Mouse (Mus musculus) kidney, adult 2 months (tissue): ENCODE measurements around the gene Maco1. TPM values are rescaled to one million over a fixed set of nuclear protein-coding genes. Genes with fewer than 3 reads are reported as not detected.
A peak's percentile ranks its signal among the peaks of the same experiment; 100 is the strongest.

Experiments used
- DNase-seq: peaks from one replicate; pipeline ENCODE4 v3.0.0; 2021
- H3K27ac ChIP-seq: fragments of 200-500 bp; 2 replicates; pipeline ENCODE4 v1.5.1; 2012; ENCODE audit warnings: low read depth, low read length, control low read depth, inconsistent platforms; ENCODE audit not compliant: insufficient read depth
- H3K27me3 ChIP-seq: fragments of 200-500 bp; replicated peaks from 2 replicates; pipeline ENCODE4 v1.6.1; 2012; ENCODE audit warnings: mild to moderate bottlenecking, moderate library complexity, low read length, inconsistent platforms; ENCODE audit not compliant: control insufficient read depth, insufficient read depth
- H3K36me3 ChIP-seq: fragments of 200-500 bp; 2 replicates; pipeline ENCODE4 v1.6.1; 2012; ENCODE audit warnings: mild to moderate bottlenecking, moderate library complexity, low read length, inconsistent platforms; ENCODE audit not compliant: control insufficient read depth, insufficient read depth
- H3K4me1 ChIP-seq: fragments of 200-500 bp; 2 replicates; pipeline ENCODE4 v1.6.1; 2011; ENCODE audit warnings: low read length; ENCODE audit not compliant: control insufficient read depth, insufficient read depth
- H3K4me3 ChIP-seq: fragments of 200-500 bp; 2 replicates; pipeline ENCODE4 v1.5.1; 2011; ENCODE audit warnings: mild to moderate bottlenecking, low read depth, low read length, control low read depth; ENCODE audit not compliant: insufficient read depth
- CTCF ChIP-seq: fragments of 200-500 bp; conservative IDR thresholded peaks from 2 replicates; pipeline ENCODE4 v1.5.1; 2011; ENCODE audit warnings: low read depth, mild to moderate bottlenecking, control low read depth, low read length, moderate library complexity, mixed read lengths; ENCODE audit not compliant: insufficient read depth, insufficient read length
- POLR2A ChIP-seq: fragments of 200-500 bp; IDR thresholded peaks from one replicate; pipeline ENCODE4 v1.6.1; 2011; ENCODE audit warnings: low read depth, low read length, control low read depth
- WGBS: fragments of 180-500 bp; shearing (Covaris S2); methylation state at CpG from one replicate; pipeline ENCODE4 v1.1.7; 2018; 5-methylcytosine and 5-hydroxymethylcytosine counted together
- polyA plus RNA-seq: library from polyadenylated mRNA; depleted of rRNA; stranded (reverse); fragments of >200 nt; gene quantifications from 2 replicates; pipeline ENCODE4 v1.2.3, GENCODE M21; 2012

Maco1 gene
- polyA plus RNA-seq, 1 experiment, result 10.8 TPM

DNA sequence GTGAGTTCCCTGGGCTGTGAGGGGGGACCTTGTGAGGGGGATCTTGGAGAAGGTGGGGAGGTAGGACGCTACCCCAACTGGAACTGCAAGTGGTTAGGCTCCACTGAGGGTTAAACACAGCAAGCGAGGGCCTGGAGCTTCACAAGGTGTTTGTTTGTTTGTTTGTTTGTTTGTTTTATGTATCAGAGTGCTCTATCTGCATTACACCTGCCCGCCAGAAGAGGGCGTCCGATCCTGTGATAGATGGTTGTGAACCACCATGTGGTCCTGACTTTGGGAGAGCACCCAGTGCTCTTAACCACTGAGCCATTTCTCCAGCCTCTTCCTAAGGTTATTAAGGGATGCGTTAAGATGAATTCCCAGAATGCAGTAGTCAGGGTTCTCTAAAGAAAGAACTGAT lies 26.9 kb upstream of the Maco1 start:
- Histone ChIP-seq H3K27ac (no peak overlapping the region), H3K27me3 (no peaks in the 10 kb centered on the region), H3K4me3 (no peak overlapping the region), H3K4me1 (peaks cover 4% of the 10 kb centered on the region; the same call in 1 of the 2 replicates), H3K36me3 (no peaks in the 10 kb centered on the region)
- peak; percentile 56 for TF ChIP-seq CTCF
- no peak for TF ChIP-seq POLR2A
- WGBS, result 45% methylated on average over 6 of the region's 6 CpGs
- peak; percentile 10 for DNase-seq

DNA sequence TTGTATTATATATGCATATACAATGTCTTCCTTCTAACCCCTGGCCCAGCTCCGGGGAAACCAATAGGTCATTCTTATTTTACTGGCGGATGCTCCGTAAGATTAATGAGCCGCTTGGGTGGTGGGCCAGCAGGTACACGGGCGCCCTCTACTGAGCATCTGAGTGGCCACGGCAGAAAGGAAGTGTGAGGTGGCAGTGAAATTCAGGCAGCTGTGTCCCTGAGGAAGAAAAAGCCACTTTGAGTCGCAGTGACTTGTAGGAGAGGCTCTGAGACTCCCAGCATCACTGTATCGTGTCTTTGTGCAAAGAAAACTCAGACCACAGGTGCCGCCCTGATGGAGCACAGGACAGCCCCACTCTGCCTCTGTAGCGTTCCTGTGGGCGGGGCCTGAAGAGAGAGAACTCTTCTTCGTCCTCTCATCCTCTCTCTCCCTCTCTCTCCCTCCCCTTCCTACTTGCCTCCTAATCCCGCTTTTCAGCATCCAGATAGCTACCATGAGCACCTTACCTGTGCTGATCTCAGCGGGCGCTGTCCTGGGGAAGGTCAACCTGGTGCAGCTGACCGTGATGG lies 26.4 kb upstream of the Maco1 start:
- Histone ChIP-seq H3K4me1 (peaks cover 4% of the 10 kb centered on the region; the same call in 1 of the 2 replicates), H3K27ac (no peak overlapping the region), H3K4me3 (peak overlapping the region; percentile 28; the same call in 1 of the 2 replicates), H3K27me3 (no peaks in the 10 kb centered on the region), H3K36me3 (no peaks in the 10 kb centered on the region)
- peak; percentile 75 for DNase-seq
- TF ChIP-seq CTCF (peak; percentile 86), POLR2A (no peak)
- 5% methylated on average over 17 of the region's 17 CpGs for WGBS

DNA sequence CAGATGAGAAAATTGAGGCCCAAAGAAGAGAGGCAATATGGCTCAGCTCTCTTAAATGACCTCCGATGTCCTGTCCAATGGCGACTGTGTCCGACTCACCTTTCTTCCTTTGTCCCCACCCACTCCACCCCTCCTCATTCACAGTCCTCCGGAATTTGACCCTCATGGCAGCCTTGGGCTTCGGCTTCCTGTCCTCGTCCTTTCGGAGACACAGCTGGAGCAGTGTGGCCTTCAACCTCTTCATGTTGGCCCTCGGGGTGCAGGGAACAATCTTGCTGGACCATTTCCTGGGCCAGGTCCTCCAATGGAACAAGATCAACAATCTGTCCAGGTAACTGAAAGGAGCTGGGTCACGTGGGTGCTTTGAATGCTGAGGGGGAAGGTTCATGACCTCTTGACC lies 23.0 kb upstream of the Maco1 start:
- WGBS, result 61% methylated on average over 9 of the region's 9 CpGs
- Histone ChIP-seq H3K4me3 (no peak overlapping the region), H3K4me1 (peaks cover 4% of the 10 kb centered on the region; the same call in 1 of the 2 replicates), H3K27ac (no peak overlapping the region), H3K27me3 (no peaks in the 10 kb centered on the region), H3K36me3 (no peaks in the 10 kb centered on the region)
- no peak for DNase-seq
- TF ChIP-seq POLR2A (no peak), CTCF (no peak)

DNA sequence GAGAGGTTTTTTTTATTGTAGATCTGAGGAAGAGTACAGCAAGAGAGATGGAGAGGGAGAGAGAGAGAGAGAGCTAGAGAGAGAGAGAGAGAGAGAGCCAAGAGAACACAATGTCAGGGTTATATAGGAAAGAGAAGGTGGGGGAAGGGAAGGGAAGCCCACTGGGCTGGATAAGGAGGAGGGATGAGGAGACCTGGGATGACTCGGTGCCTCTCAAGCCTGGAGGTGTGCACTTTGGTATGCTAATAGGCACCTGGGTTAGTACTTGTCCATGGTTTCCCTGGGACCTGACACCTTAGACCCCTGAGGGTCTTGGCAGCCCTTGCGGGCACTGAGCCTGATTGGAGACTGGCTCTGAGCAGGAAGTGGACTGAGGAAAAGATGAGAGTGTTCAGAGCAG lies 18.8 kb upstream of the Maco1 start:
- H3K4me3 ChIP-seq, result no peak overlapping the region
- 67% methylated on average over 2 of the region's 2 CpGs for WGBS
- H3K27ac ChIP-seq, result no peak overlapping the region
- TF ChIP-seq CTCF, result no peak
- no peak for TF ChIP-seq POLR2A
- H3K4me1 ChIP-seq, result no peaks in the 10 kb centered on the region
- no peak for DNase-seq
- H3K27me3 ChIP-seq, result no peaks in the 10 kb centered on the region
- H3K36me3 ChIP-seq, result no peaks in the 10 kb centered on the region

DNA sequence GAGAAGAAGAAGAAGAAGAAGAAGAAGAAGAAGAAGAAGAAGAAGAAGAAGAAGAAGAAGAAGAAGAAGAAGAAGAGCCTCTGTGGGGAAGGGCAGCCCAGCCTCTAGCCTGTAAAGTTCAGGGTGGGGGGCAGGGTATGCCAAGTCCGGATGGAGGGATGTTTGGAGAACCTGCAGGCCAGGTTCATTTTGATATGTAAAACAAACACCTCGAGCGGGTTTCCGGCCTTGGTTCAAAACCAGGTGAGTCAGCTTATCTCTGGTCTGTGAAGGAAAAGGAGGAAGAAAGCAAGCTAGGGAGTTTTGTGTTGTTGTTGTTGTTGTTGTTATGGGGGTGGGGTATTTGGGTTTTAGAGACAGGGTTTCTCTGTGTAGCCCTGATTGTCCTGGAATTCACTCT lies 18.3 kb upstream of the Maco1 start:
- H3K36me3 ChIP-seq, result no peaks in the 10 kb centered on the region
- DNase-seq, result no peak
- WGBS, result 77% methylated on average over 4 of the region's 4 CpGs
- no peak overlapping the region for H3K4me3 ChIP-seq
- no peak overlapping the region for H3K27ac ChIP-seq
- H3K27me3 ChIP-seq, result no peaks in the 10 kb centered on the region
- TF ChIP-seq CTCF (no peak), POLR2A (no peak)
- H3K4me1 ChIP-seq, result no peaks in the 10 kb centered on the region

DNA sequence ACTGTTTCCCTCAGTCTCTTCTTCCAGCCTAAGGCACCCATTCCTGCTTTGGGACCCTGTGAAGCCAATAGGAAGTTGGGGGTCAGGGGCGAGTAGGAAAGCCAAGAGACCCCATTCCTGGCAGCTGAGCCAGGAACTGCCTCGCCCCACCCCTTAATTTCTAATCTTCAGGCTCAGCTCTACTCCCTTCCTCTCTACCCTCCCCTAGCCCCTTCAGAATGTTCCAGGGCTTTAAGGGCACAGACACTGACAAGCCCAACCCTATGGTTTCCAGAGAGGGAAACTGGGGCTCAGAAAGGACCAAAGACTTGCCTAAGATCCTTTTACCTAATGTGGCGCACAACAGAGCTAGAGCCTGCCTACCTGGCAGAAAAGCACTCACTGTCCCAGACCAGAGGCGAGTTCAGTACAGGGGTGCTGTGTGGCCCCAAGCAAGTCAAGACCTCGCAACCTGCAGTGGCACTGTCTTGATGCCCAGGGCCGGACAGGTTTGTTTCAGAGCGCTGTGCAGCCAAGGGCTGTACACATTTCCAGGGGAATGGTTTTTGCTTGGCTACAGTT lies 16.8 kb upstream of the Maco1 start:
- H3K27ac ChIP-seq, result no peak overlapping the region
- TF ChIP-seq POLR2A (no peak), CTCF (no peak)
- no peaks in the 10 kb centered on the region for H3K36me3 ChIP-seq
- no peak for DNase-seq
- H3K4me3 ChIP-seq, result no peak overlapping the region
- WGBS, result 69% methylated on average over 7 of the region's 7 CpGs
- no peaks in the 10 kb centered on the region for H3K27me3 ChIP-seq
- no peaks in the 10 kb centered on the region for H3K4me1 ChIP-seq

DNA sequence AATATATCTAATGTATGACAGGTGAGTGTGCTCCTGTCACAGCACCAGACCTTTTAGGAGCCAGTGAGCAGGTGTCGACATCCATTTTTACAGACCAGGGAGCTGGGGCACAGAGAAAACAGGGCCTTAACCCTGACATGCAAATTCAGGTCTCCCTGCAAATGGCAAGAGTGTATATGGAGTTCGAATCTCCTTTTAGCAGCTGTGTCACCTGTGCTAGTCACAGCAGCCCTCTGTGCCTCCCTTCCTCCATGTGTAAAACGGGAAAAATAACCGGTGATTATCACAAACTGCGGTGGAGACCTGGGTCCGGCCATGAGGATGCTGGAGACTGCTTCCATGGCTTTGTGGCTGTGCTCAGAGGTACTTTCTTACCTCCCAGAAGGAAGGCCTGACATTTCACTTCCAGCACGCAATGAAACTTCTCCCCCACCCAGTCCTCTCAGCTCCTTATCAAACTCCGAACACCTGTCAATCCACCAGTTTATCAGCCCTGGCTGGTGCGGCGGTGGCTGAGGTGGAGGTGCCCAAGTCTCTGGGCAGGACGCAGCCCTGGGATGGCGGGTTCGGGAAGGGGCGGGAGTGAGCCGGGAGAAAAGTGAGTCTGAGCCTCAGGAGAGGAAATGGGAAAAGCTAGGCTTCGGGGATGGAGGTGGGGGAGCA lies 16.1 kb upstream of the Maco1 start:
- Histone ChIP-seq H3K27ac (no peak overlapping the region), H3K4me3 (no peak overlapping the region), H3K27me3 (no peaks in the 10 kb centered on the region), H3K36me3 (no peaks in the 10 kb centered on the region), H3K4me1 (no peaks in the 10 kb centered on the region)
- no peak for DNase-seq
- WGBS, result 29% methylated on average over 16 of the region's 16 CpGs
- TF ChIP-seq CTCF (no peak), POLR2A (no peak)
